Mouse (Mus musculus): ENCODE data around the gene Btbd11.

The Btbd11 gene

DNA sequence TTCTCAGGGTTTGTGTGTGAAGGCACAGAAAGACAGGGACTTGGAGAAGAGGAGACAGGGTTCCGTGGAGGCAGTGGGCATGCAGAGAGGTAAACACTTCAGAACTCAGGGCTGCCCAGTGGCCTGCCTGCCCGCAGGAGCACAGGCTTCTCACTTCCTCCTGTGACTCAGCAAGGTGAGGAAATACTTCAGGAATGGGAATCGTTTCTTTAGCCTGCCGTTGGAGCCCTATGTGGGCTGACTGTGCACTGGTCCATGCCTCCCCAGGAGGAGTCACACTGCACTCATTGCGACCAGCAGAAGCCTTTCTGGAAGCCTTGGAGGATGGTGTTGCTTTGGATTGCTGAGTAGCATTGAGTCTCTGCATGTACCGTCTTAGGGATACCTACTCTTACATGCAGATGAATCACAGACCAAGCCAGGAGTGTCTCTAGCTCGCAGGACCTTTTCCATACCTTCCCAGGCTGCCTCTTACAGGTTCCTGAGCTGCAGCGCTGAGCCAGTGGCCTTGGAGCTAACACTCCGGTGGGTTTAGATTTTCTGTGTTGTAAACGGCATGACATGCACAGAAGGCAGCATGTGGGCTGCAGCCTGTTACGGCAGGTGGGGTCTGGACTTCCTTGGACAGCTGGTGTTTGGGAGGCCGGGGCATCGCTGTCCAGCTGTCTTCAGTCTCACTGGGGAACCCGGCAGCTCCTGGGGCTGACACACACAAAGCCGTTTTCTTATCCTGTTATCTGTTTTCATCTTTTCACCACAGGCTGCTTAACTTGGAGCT is 34.4 kb downstream of the Btbd11 start:
- DNase-seq (ENCODE audit: inconsistent age in 2 of 2, low spot score in 1 of 2) = no peak

DNA sequence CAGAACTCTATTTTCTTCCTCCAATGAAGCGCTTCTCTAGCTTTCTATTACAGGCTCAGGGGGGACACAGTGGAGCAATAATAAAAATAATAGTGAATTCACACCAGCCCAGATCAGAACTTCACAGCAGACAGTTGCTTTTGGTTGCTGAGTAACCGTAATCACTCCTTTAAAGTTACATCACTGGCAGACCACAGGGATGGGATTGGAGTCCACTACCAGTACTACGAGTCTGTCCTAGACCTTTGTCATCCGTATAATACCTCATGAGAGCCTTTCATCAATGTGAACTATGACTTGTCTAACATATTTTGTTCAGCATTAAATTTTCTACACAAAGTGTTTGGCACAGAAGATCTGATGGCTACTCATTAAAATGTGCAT is 35.0 kb downstream of the Btbd11 start:
- DNase-seq (ENCODE audit: inconsistent age in 2 of 2, low spot score in 1 of 2) = no peak

DNA sequence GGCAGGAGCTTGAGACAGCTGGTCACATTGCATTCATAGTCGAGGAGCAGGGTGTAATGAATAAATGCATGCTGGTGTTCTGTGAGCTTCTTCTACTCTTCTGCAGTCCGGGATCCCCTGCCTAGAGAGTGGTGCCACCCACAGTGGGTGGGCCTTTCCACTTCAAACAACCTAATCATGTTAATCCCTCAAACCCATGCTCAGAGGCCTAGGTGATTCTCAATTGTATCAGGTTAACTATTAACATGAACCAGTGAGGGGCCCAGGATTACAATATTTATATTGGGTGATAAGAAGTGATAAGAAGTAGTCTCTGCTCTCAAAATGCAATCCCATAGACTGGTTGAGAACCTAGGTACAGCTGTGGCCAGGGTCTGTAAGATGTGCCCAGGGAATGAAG is 39.1 kb downstream of the Btbd11 start:
- DNase-seq (ENCODE audit: inconsistent age in 2 of 2, low spot score in 1 of 2) = no peak

DNA sequence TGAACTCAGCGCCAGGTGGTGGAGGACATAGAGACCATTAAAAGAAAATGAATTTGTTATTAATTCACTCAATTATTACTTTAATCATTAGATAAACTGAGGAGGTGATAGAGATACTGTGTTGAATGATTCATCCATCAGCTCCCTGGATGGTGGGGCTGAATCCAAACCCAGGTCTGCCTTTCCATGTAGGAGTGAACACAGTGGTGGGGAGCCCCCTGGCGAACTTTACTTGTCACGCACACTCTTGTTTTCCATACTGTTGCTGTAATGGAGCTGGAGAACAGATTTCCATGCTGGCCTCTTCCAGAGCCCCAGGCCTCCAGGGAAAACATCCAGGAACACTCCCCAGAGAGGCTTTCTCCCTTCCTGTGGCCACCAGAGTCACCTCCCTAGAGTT is 50.6 kb downstream of the Btbd11 start:
- no peak for DNase-seq (ENCODE audit: inconsistent age in 2 of 2, low spot score in 1 of 2)

DNA sequence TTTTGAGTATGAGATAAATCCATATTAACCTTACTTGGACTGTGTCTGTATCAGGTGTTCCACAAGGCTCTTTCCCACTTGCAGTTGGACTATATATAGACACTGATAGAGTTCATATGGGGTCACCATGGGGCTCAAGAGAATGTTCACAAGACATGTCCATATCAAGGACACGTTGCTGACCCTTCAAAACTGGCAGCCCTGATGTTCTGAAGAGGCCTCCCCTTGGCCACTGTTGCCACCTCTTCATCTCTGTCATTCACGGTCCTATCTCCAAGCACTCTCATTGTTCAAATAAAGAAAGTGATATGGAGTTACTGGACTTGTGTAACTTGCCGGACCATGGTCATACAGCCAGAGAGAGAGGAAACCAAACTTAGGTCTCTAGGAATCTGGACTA is 56.8 kb downstream of the Btbd11 start:
- DNase-seq (ENCODE audit: inconsistent age in 2 of 2, low spot score in 1 of 2) = no peak

DNA sequence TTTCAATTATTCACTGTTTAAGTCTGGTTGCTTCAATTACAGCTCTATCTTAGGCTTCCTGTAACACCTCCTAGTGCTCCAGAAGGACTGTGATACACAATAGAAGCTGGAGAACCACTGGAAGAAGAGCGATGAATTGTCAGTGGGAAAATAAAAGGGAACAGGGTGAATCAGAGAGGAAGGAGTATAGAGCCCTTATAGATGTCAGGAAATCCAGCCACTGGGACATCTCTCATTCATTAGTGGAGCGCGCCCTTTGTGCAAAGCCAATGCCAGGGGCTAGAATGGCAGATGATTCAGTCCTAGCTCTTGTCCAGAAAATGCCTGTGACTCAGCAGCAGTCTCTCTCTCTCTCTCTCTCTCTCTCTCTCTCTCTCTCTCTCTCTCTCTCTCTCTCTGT is 59.3 kb downstream of the Btbd11 start:
- peak; percentile 25 to 67 for DNase-seq (ENCODE audit: inconsistent age in 2 of 2, low spot score in 1 of 2)

DNA sequence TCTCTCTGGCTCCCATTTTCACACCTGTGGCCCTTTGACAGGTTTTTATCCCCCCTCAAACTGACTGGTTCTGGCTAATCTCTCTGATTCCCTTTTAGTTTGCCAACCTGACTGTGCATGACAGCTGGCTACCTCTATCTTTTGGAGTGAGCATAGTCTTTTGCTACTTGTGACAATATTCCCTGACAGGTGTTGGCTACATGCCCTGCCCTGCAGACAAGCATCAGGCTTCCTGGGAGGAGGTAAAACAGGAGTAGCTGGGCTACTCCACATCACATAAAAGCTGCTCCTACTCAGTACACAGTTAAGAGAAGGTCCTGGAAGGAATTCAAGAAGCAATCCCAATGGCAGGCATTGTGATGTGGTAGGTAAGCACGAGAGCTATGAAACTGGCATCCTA is 60.1 kb downstream of the Btbd11 start:
- no peak for DNase-seq (ENCODE audit: inconsistent age in 2 of 2, low spot score in 1 of 2)

DNA sequence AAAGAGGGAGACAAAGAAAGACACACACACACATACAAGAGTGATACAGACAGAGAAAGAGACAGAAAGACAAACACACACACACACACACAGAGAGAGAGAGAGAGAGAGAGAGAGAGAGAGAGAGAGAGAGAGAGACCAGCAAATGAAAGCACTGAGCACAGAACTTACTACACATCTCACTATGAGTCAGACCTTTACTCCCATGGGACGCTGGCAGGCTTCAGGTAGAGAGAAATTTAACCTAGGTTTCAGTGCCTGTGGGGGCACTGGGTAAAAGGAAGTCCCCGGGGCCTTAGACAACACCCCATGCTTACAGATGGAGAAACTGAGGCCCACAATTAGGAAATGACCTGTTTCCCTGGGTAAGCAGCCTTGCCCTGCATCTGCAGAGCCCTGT is 61.3 kb downstream of the Btbd11 start:
- DNase-seq (ENCODE audit: inconsistent age in 2 of 2, low spot score in 1 of 2) = no peak

DNA sequence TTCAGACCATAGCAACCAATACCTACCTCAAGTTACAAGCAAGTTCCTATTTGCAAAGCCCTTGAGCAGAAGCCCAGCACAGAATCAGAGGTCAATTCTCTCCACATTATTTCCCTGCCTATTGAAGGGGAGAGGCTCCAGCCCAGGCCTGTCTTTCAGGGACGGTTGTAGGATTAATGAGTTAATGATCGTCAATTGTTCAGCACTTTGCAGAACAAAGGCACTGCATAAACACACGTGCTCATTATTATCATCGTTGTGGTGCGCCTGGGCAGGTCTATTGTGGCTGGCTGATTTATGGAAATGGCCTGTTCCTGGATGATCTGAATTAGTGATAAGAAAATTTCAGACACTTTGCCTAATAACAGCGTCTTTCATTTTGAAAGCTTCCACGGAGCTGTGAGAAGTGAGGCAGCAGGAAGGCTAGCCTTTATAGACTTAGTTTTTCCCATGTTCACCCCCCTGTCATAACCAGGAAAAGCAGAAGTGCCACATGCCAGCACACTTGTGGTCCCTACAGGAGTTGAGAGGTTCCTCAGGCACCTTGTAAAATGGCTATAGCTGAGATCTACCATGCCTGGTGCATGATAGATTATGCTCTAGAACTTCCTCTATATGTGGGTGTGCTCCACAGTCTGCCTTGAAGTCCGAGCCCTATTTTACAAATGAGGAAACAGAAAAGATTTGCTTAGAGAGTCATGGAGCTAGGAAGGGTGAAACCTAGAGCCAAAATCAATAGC is 65.2 kb downstream of the Btbd11 start:
- DNase-seq (ENCODE audit: inconsistent age in 2 of 2, low spot score in 1 of 2) = no peak

DNA sequence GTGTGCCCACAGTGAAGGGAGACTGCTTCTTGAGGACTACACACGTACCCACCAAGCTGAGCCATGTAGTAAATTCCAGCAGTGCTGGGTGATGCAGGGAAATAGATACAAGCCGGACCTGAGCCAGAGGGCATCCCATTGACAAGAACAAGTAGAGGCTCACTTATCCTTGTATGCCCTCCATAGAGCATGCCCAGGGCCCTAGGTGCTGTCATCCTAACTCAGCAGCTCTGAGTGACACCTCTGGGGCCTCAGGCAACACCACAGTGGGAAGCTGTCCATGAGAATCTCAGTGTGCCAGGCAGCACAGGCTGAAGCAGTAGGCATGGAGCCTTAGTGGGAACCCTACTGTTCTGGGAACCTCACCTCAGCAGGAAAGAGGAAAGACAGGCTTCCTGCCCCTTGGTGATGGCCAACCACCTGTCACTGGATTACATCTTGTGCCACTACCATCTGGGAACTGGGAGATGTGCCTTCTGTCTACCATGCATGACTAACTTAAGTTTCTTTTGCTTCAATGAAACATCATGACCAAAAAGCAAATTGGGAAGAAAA is 66.7 kb downstream of the Btbd11 start:
- DNase-seq (ENCODE audit: inconsistent age in 2 of 2, low spot score in 1 of 2) = no peak

DNA sequence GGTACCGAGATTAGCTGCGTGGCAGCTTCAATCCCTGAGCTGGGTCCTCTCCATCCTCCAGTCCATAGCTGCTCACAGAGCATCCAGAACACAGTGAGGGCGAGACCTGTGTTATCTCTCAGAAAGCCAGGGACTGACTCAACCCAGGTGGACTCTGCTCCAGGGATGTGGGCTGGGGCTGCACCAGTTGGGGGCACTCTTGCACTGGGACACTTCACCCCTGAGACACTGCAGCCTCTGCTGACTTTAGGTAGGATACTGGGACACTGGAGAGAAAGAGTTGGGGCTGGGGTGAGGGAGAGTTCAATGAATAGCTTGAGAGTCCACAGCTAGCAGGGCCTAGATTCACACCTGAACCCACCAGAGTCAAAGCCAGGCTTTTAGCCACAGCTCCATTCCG is 69.4 kb downstream of the Btbd11 start:
- peak; percentile 32 to 69 for DNase-seq (ENCODE audit: inconsistent age in 2 of 2, low spot score in 1 of 2)

DNA sequence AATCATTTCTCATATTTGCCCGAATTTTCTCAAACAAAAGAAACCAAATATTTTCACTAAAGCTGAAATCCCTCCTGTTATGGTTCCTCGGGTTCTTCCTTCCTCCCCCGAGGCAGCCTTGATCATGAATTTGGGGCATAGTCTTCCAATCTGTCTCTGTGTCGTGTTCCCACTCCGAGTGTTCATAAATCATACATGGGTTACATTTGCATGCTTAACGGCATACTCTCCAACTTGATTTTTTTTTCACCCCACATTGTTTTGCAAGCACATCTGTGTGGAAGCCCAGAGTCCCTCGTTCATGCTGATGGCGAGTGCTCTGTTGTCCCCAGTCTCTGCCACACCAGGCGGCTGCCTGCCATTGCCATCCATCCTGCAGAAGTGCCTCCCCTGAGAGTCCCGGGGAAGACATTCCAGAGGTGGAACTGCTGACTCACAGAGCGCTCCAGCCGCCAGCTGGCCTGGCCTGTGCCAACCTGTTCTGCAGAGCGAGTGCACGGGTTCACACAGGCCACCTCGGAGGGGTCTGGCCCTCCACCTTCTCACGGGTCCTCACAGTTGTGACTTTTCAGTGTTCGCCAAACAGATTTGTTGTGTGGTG is 72.2 kb downstream of the Btbd11 start:
- DNase-seq (ENCODE audit: inconsistent age in 2 of 2, low spot score in 1 of 2) = peak; percentile 77 to 80

DNA sequence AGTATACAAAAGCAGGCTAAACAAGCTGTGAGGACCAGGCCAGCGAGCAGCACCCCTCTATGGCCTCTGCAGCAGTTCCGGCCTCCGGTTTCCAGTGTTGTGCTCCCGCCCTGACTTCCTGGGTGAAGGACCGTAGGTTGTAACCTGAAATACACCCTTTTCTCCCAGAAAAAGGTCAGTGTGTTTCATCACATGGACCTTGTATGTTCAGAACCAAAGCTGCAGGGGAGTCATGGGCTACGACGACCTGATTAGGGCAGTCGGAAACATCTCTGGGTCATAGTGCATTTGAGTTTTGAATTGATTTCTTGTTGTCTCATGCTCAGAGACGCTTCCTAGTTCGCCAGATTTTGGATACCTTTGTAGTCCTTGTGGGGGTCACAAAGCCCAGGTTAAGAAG is 74.1 kb downstream of the Btbd11 start:
- no peak for DNase-seq (ENCODE audit: inconsistent age in 2 of 2, low spot score in 1 of 2)

DNA sequence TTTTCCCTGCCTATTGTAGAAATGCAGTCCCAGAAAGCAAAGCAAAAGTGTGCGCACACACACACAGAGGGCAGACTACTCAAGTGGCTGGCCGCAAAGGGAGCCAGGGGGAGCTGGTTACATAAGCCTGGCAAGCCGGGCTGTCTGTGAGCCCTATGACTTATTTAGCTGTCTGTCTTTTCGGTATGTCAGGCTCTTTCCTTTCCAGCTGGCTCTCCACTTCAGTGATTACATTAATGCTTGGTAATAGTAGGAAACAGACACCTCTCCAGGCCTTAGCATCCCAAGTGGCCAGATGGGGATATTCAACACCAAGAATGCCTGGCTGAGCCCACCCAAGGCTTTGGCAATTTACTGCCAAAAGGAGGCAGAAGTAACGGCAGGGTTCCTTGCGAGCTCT is 77.5 kb downstream of the Btbd11 start:
- DNase-seq (ENCODE audit: inconsistent age in 2 of 2, low spot score in 1 of 2) = peak; percentile 21 to 47

DNA sequence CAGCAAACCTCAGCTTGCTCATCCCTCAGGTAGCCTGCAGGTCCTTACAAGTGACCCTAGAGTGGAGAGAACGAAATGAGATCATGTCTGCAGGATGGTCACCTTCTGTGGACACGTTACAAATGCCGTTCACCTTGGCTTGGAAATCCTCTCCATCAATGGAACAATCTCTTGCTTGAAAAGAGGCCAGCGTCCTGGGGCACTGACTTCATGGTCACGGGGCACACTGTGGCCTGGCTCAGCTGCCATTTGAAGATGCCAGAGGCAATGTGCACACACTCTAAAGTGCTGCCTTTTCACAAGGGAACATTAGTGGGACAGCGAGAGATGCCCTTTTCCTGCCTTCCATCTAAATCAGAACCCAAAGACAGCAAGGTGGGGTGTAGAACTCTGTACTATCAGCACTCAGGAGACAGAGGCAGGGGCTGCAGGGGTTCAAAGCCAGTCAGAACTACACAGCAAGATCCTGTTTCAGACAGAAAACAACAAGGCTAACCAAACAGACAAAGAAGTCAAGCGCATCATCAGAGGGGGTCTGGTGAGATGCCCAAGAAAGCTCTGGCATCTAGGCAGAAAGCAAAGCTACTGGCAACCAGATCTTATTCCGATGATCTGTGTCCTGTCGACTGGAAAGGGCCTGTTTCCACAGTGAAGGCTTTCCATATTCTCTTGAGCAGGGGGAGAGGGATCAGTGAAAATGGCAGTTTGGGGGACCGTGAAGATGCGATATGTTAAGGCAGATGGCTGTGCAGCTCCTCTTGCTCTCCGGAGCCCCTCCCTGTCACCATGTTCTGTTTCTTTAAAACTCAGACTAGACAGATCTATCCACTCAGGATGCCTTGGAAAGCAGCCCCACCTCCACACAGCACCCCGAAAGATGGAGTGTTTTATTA is 79.1 kb downstream of the Btbd11 start:
- no peak for DNase-seq (ENCODE audit: inconsistent age in 2 of 2, low spot score in 1 of 2)

DNA sequence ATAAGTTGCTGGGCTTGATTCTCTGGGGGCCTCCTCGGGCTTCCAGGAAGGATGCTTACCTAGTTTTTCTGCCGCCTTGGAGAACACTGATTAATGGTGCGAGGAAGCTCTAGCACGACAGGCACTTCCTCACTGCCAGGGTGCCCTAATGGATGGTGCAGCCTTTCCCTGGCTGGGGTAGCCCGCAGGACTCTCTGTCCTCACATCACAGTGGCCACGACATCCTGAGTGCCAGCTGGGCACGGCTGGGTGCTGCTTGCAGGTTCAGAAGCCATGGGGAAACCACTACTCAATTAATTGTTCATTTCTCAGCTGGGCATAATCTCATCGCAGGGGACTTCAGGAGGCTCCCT is 79.8 kb downstream of the Btbd11 start:
- DNase-seq (ENCODE audit: inconsistent age in 2 of 2, low spot score in 1 of 2) = no peak

DNA sequence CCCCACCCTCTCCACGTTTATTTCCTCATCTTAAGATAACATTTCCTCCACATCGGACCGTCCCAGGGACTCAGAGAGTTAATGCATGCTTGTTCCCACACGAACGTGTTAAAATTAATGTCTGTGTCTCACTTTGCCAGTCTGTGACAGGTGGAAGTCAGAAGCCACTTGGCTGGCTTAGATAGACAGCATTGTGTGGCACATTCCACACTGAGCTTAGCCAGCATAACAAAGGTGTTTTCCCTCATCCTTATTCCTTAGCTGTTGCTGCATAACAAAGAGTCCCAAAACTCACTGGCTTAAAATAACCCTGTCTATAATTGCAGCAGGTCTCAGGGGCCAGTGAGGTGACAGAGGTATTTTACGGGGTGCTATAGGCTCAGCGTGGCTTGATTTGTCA is 80.8 kb downstream of the Btbd11 start:
- DNase-seq (ENCODE audit: inconsistent age in 2 of 2, low spot score in 1 of 2) = no peak

DNA sequence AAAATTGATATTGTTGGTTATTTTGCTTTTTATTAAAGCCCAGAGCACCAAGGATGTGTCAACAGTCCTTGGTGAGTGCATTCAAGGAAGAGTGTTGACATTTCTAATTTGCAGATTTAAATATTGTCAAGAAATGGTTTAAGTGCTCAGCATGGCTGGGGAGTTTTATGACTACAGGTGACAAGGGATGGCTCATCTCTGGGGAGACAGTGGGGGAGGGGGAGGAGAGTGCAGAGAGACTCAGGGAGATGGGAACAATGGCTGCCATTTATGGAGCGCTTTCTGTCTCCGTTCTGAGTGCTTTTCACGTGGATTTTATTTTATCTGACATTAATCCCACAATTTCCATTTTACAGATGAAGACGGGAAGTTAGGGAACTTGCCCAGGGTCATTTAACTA is 81.9 kb downstream of the Btbd11 start:
- no peak for DNase-seq (ENCODE audit: inconsistent age in 2 of 2, low spot score in 1 of 2)

DNA sequence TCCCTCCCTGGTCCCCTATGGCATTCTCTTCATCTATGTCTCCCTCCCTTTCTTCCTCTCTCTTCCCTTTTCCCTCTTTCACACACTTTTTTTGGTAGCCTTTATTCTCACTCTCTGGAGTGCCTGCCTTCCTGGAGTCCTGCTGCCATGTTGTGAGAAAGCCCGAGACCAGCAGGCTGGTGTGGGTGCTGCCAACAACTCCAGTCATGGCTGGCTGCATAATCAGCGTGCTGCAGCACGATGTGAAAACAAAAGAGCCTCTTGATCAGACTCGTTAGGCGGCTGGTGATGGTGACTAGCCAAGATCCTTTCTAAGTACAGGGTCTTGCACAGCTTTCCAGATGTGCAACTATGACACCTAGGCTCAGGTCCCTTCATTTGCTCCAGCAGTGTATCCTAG is 82.7 kb downstream of the Btbd11 start:
- DNase-seq (ENCODE audit: inconsistent age in 2 of 2, low spot score in 1 of 2) = no peak

DNA sequence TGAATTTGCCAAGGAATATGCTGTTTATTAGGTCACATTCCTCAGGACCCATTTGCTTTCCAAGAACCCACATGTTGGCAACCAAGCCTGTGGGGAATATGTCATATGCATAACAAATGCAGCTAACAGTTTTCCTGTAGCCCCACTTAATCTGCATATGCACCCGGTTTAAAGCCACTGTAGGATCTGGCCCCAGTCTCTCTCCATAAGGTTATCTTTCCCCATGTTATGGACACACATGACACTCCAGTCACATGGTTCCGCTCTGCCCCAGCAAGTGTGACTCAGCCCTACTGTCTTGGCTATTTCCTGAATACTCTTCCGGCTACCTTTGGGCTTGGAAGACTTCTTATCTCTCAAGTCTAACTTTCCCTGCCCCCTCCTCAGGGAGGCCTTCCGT is 86.7 kb downstream of the Btbd11 start:
- DNase-seq (ENCODE audit: inconsistent age in 2 of 2, low spot score in 1 of 2) = no peak

DNA sequence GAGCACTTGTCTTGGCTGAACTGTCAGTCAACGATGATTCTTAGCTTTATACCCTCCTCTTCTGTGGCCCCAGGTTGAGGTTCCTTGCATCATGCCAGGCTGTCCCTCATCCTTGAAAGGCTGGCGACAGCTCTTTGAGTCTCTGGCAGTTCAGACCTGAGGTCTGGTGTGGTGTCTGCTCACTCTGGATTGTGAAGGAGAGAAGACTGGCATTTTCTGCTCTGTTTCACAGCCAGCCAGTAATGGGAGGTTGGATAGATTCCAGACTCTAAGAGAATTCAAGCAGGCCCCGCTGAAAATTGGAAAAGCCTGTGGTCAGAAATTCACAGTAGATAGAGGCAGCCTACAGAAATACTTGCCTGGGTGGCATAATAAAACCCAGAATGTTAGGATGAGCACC is 87.3 kb downstream of the Btbd11 start:
- no peak for DNase-seq (ENCODE audit: inconsistent age in 2 of 2, low spot score in 1 of 2)
